Mouse (Mus musculus) sigmoid colon, adult 10 weeks (tissue): Measurements from ENCODE around the gene Tmem199. TPM values are rescaled to one million over a fixed set of nuclear protein-coding genes. Genes with fewer than 3 reads are reported as not detected.

Source experiments
- polyA plus RNA-seq: library from polyadenylated mRNA; stranded (reverse); fragments of 350-450 nt; fragmentation: Illumina TruSeq; extraction: RNeasy Lipid Tissue Mini Kit (QIAGEN cat#74804); gene quantifications from one replicate; pipeline ENCODE4 v1.2.3, GENCODE M21; 2014; ENCODE audit warnings: low read depth, low replicate concordance

Tmem199 gene
- 18.7 TPM for polyA plus RNA-seq

GRCm38 (mm10) chr11:78512025-78512957, at the start of gene Tmem199, which contains the start of gene Poldip2:
Gene Tmem199 (minus strand): TSS chr11:78512172.
Gene Poldip2 (plus strand): TSS chr11:78512193.

GRCm38 (mm10) chr11:78550168-78551058, 38.4 kb upstream of the Tmem199 start, which contains the start of gene Tmem97:
Gene Tmem97 (minus strand): TSS chr11:78550777.

GRCm38 (mm10) chr11:78536080-78536689, 24.2 kb upstream of the Tmem199 start, which contains the start of the genes Tnfaip1 and Ift20:
Gene Tnfaip1 (minus strand): TSS chr11:78536332.
Gene Ift20 (plus strand): TSS chr11:78536361.

GRCm38 (mm10) chr11:78502909-78503650, 8.9 kb downstream of the Tmem199 start, which contains the start of gene Sebox:
Gene Sebox (plus strand): TSS chr11:78503447.

GRCm38 (mm10) chr11:78499004-78499403, 13.0 kb downstream of the Tmem199 start, which contains the start of gene Vtn:
Gene Vtn (plus strand): TSS chr11:78499091.

GRCm38 (mm10) chr11:78497544-78498522, 14.1 kb downstream of the Tmem199 start, which contains the start of gene Sarm1:
Gene Sarm1 (minus strand): TSS chr11:78497754.

GRCm38 (mm10) chr11:78465568-78466180, 46.3 kb downstream of the Tmem199 start, which contains the start of gene Slc46a1:
Gene Slc46a1 (plus strand): TSS chr11:78465697.

Other genes starting within 250 kb of the Tmem199 start
- 2.0 TPM for gene BC030499, start 221.3 kb downstream of the Tmem199 start, polyA plus RNA-seq
- 3.8 TPM for gene Spag5, start 210.6 kb downstream of the Tmem199 start, polyA plus RNA-seq
- 9.2 TPM for gene Aldoc, start 189.2 kb downstream of the Tmem199 start, polyA plus RNA-seq
- 4.0 TPM for gene Pigs, start 183.8 kb downstream of the Tmem199 start, polyA plus RNA-seq
- gene Unc119, start 168.7 kb downstream of the Tmem199 start, polyA plus RNA-seq, result 5.4 TPM
- 0.16 TPM for gene Foxn1, start 125.6 kb downstream of the Tmem199 start, polyA plus RNA-seq
- 17.2 TPM for gene Slc13a2, start 90.0 kb downstream of the Tmem199 start, polyA plus RNA-seq
- 2.1 TPM for gene Slc46a1, start 46.5 kb downstream of the Tmem199 start, polyA plus RNA-seq
- gene Sarm1, start 14.4 kb downstream of the Tmem199 start, polyA plus RNA-seq, result not detected
- not detected for gene Vtn, start 13.1 kb downstream of the Tmem199 start, polyA plus RNA-seq
- gene Sebox, start 8.7 kb downstream of the Tmem199 start, polyA plus RNA-seq, result not detected
- 14.1 TPM for gene Poldip2, start within 50 bp of the Tmem199 start, polyA plus RNA-seq
- gene Tnfaip1, start 24.2 kb upstream of the Tmem199 start, polyA plus RNA-seq, result 41.1 TPM
- gene Ift20, start 24.2 kb upstream of the Tmem199 start, polyA plus RNA-seq, result 45.6 TPM
- 33.0 TPM for gene Tmem97, start 38.6 kb upstream of the Tmem199 start, polyA plus RNA-seq
- 39.5 TPM for gene Nlk, start 185.2 kb upstream of the Tmem199 start, polyA plus RNA-seq
- gene Ccnq, start 239.6 kb upstream of the Tmem199 start, polyA plus RNA-seq, result 3.6 TPM